Mouse (Mus musculus): ENCODE data around the gene Igsf9b.

DNA sequence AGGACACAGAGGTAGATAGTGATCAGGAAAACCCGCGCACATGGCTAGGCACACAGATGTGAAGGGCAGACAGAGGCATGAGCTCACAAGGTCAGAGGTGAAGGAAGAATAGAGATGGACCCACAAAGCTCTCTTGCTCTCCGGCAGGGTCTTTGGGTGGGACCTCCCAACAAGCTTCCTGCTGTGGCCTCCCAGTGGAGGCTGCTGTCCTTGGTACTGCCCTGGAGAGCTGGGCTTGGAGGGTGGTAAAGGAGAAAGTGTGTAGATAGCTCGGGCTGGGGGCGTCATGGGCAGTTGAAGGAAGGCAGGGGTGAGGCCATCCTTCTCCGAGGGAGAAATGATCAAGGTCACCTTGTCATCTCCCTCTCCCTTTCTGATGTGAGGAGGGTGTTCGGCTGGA is 9.0 kb downstream of the Igsf9b start:
- TF ChIP-seq CTCF (IDR thresholded peaks at IDR 0.05; ENCODE audit: borderline replicate concordance, extremely low read depth, insufficient read depth, insufficient read length) (no peak), POLR2A (IDR thresholded peaks at IDR 0.05; ENCODE audit: borderline replicate concordance, extremely low read depth, insufficient read depth, insufficient read length, poor library complexity, severe bottlenecking) (no peak)
